Mouse (Mus musculus) heart, embryonic 13.5 days (tissue): ENCODE measurements at regions not wholly inside any gene's neighbourhood (a gene's known extent, or its start where the extent isn't known, plus 50 kb on each side); places are given as distances from the start of the nearest gene placed in this dataset.

ENCODE experiments used
- ATAC-seq: fragments of 200-750 bp; cut with Nextera tagmentation; 2 replicates; pipeline ENCODE4 v1.8.0; 2017; ENCODE audit warnings: moderate TSS enrichment; ENCODE audit not compliant: insufficient number of reproducible peaks, low FRiP score, low TSS enrichment; ENCODE audit errors: extremely low read depth
- H3K27ac ChIP-seq: fragments of 300-500 bp; sonication (generic); replicated peaks from 2 replicates; pipeline ENCODE4 v1.5.1; 2015; ENCODE audit warnings: moderate library complexity, mild to moderate bottlenecking, inconsistent platforms
- H3K27me3 ChIP-seq: fragments of 300-500 bp; sonication (generic); replicated peaks from 2 replicates; pipeline ENCODE4 v1.6.1; 2015; ENCODE audit warnings: mild to moderate bottlenecking, inconsistent platforms
- H3K36me3 ChIP-seq: fragments of 300-500 bp; sonication (generic); 2 replicates; pipeline ENCODE4 v1.6.1; 2015; ENCODE audit warnings: mild to moderate bottlenecking, inconsistent platforms
- H3K4me1 ChIP-seq: fragments of 300-500 bp; sonication (generic); 2 replicates; pipeline ENCODE4 v1.6.1; 2015; ENCODE audit warnings: inconsistent platforms
- H3K4me2 ChIP-seq: fragments of 300-500 bp; sonication (generic); 2 replicates; pipeline ENCODE4 v1.6.1; 2015; ENCODE audit warnings: inconsistent platforms, mild to moderate bottlenecking, moderate library complexity
- H3K4me3 ChIP-seq: fragments of 300-500 bp; sonication (generic); 2 replicates; pipeline ENCODE4 v1.5.1; 2015; ENCODE audit warnings: moderate library complexity, mild to moderate bottlenecking, inconsistent platforms
- H3K9ac ChIP-seq: fragments of 300-500 bp; sonication (generic); 2 replicates; pipeline ENCODE4 v1.6.1; 2015; ENCODE audit warnings: inconsistent platforms, mild to moderate bottlenecking, moderate library complexity
- H3K9me3 ChIP-seq: fragments of 300-500 bp; sonication (generic); 2 replicates; pipeline ENCODE4 v1.6.1; 2016; ENCODE audit warnings: inconsistent platforms
- whole genome bisulfite sequencing: fragments of 180-500 bp; shearing (Covaris S2); methylation state at CpG from one replicate; pipeline ENCODE4 v1.1.7; 2015; ENCODE audit warnings: mixed read lengths; 5-methylcytosine and 5-hydroxymethylcytosine counted together

GRCm38 (mm10) chr14:97068313-97068712 is 549.4 kb upstream of the Klhl1 start:
- no peak for ATAC-seq
- no peaks in the 10 kb centered on the region for H3K9me3 ChIP-seq
- no peak overlapping the region for H3K4me2 ChIP-seq
- H3K9ac ChIP-seq, result no peak overlapping the region
- H3K4me1 ChIP-seq, result no peaks in the 10 kb centered on the region; the same call in 1 of the 2 replicates
- H3K36me3 ChIP-seq, result no peaks in the 10 kb centered on the region
- H3K27ac ChIP-seq, result no peak overlapping the region
- no peak overlapping the region for H3K4me3 ChIP-seq
- H3K27me3 ChIP-seq, result no peaks in the 10 kb centered on the region
- 65% methylated on average over 5 of the region's 5 CpGs for WGBS

DNA sequence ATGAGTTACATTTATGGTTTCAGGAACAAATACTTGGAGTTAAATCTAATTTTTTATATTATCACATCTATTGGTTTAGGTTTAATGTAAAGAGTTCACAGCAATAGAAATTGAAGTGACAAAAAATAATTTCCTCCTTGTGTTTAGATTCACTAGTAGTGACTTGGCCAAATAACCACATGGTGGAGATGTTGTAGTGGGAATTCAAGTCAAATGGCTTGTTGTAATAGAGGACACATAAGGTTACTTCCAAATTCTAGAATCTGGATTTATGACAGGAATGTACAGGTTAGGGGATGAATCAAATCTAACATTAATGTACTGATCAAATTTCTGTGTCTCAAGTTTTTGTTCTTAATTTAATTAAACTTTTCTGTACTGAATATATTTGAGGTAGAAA is 526.4 kb upstream of the Klhl1 start:
- Histone ChIP-seq H3K4me2 (no peak overlapping the region), H3K27ac (no peak overlapping the region), H3K4me3 (no peak overlapping the region), H3K27me3 (no peaks in the 10 kb centered on the region), H3K9me3 (no peaks in the 10 kb centered on the region), H3K36me3 (no peaks in the 10 kb centered on the region), H3K4me1 (no peaks in the 10 kb centered on the region), H3K9ac (no peak overlapping the region)
- no peak for ATAC-seq

DNA sequence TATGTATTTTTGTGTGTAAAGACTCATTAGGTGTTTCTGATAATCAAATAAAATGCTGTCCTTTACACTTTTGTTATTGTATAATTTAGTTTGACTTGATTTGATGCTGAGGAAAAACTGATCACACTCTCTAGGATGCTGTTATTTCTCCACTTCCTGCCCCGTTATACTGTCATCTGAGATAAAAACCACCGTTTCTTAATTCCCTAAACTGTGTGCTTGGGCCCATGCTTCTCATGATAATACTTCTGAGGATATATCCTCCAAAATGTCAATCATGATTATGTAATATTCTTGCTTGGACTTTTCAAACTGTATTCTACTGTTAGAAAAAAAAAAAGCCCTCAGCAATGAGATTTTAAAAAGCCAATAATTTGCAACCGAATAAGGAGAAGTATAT is 520.9 kb upstream of the Klhl1 start:
- 63% methylated on average over 3 of the region's 3 CpGs for WGBS
- no peaks in the 10 kb centered on the region for H3K4me1 ChIP-seq
- no peak overlapping the region for H3K4me2 ChIP-seq
- H3K27ac ChIP-seq, result no peak overlapping the region
- H3K36me3 ChIP-seq, result no peaks in the 10 kb centered on the region
- H3K9ac ChIP-seq, result no peak overlapping the region
- no peaks in the 10 kb centered on the region for H3K27me3 ChIP-seq
- H3K4me3 ChIP-seq, result no peak overlapping the region
- H3K9me3 ChIP-seq, result no peaks in the 10 kb centered on the region
- no peak for ATAC-seq

DNA sequence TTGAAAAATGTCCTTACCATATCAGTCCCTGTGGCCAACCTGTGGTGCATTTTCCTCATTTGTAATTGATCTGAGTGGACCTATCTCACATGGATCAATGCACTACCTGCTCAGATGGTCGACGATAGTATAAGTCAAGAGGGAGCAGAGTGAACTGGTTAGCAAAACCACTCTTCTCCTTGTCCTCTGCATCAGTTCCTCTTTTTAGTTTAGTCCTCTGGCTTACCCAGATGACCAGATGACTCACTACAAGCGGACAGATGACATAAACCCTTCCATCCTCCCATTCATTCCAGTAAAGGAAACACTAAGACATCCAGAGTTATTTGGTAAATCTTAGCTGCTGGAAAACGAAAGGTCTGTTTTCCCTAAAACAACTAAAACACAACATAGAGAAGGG is 509.6 kb upstream of the Klhl1 start:
- no peaks in the 10 kb centered on the region for H3K4me1 ChIP-seq
- no peak overlapping the region for H3K27ac ChIP-seq
- no peak overlapping the region for H3K4me2 ChIP-seq
- no peak for ATAC-seq
- no peaks in the 10 kb centered on the region for H3K36me3 ChIP-seq
- no peaks in the 10 kb centered on the region for H3K27me3 ChIP-seq
- 70% methylated on average over 4 of the region's 4 CpGs for WGBS
- no peak overlapping the region for H3K4me3 ChIP-seq
- no peak overlapping the region for H3K9ac ChIP-seq
- H3K9me3 ChIP-seq, result no peaks in the 10 kb centered on the region

GRCm38 (mm10) chr14:97006294-97006693 is 487.4 kb upstream of the Klhl1 start:
- H3K9ac ChIP-seq, result no peak overlapping the region
- no peak overlapping the region for H3K27ac ChIP-seq
- 73% methylated on average over 3 of the region's 3 CpGs for WGBS
- no peak overlapping the region for H3K4me2 ChIP-seq
- H3K36me3 ChIP-seq, result no peaks in the 10 kb centered on the region
- ATAC-seq, result no peak
- H3K4me1 ChIP-seq, result no peaks in the 10 kb centered on the region
- no peaks in the 10 kb centered on the region for H3K9me3 ChIP-seq
- H3K4me3 ChIP-seq, result no peak overlapping the region
- H3K27me3 ChIP-seq, result no peaks in the 10 kb centered on the region

- no peaks in the 10 kb centered on the region for H3K36me3 ChIP-seq
- H3K9me3 ChIP-seq, result no peaks in the 10 kb centered on the region
- ATAC-seq, result no peak
- no peak overlapping the region for H3K27ac ChIP-seq
- 41% methylated on average over 3 of the region's 3 CpGs for WGBS
- H3K27me3 ChIP-seq, result no peaks in the 10 kb centered on the region
- H3K4me2 ChIP-seq, result no peak overlapping the region
- no peak overlapping the region for H3K9ac ChIP-seq
- H3K4me3 ChIP-seq, result no peak overlapping the region
- H3K4me1 ChIP-seq, result no peaks in the 10 kb centered on the region
Observed at GRCm38 (mm10) chr14:96995081-96995480, 476.2 kb upstream of the Klhl1 start.

- Histone ChIP-seq H3K9me3 (no peaks in the 10 kb centered on the region), H3K4me2 (no peak overlapping the region), H3K27me3 (no peaks in the 10 kb centered on the region), H3K36me3 (no peaks in the 10 kb centered on the region), H3K4me3 (no peak overlapping the region), H3K27ac (no peak overlapping the region), H3K9ac (no peak overlapping the region), H3K4me1 (no peaks in the 10 kb centered on the region)
- ATAC-seq, result no peak
- 61% methylated on average over 8 of the region's 8 CpGs for WGBS
Observed at GRCm38 (mm10) chr14:96990542-96991162, 471.8 kb upstream of the Klhl1 start.

- Histone ChIP-seq H3K9me3 (no peaks in the 10 kb centered on the region), H3K9ac (no peak overlapping the region), H3K4me1 (no peaks in the 10 kb centered on the region), H3K4me2 (no peak overlapping the region), H3K36me3 (no peaks in the 10 kb centered on the region), H3K4me3 (no peak overlapping the region), H3K27me3 (no peaks in the 10 kb centered on the region), H3K27ac (no peak overlapping the region)
- WGBS, result 68% methylated on average over 5 of the region's 5 CpGs
- no peak for ATAC-seq
Observed at GRCm38 (mm10) chr14:96963074-96963447, 444.2 kb upstream of the Klhl1 start.

GRCm38 (mm10) chr14:96962426-96963073 is 443.6 kb upstream of the Klhl1 start:
- H3K4me1 ChIP-seq, result no peaks in the 10 kb centered on the region
- H3K4me3 ChIP-seq, result no peak overlapping the region
- no peak overlapping the region for H3K9ac ChIP-seq
- H3K27ac ChIP-seq, result no peak overlapping the region
- no peaks in the 10 kb centered on the region for H3K9me3 ChIP-seq
- ATAC-seq, result no peak
- no peaks in the 10 kb centered on the region for H3K36me3 ChIP-seq
- WGBS, result 37% methylated on average over 8 of the region's 8 CpGs
- H3K4me2 ChIP-seq, result no peak overlapping the region
- H3K27me3 ChIP-seq, result no peaks in the 10 kb centered on the region

- Histone ChIP-seq H3K4me1 (no peaks in the 10 kb centered on the region), H3K36me3 (no peaks in the 10 kb centered on the region), H3K27me3 (no peaks in the 10 kb centered on the region), H3K9ac (no peak overlapping the region), H3K9me3 (no peaks in the 10 kb centered on the region), H3K4me3 (no peak overlapping the region), H3K27ac (no peak overlapping the region), H3K4me2 (no peak overlapping the region)
- ATAC-seq, result no peak
- whole genome bisulfite sequencing, result 83% methylated on average over 4 of the region's 4 CpGs
Observed at GRCm38 (mm10) chr14:96956115-96956514, 437.2 kb upstream of the Klhl1 start.

DNA sequence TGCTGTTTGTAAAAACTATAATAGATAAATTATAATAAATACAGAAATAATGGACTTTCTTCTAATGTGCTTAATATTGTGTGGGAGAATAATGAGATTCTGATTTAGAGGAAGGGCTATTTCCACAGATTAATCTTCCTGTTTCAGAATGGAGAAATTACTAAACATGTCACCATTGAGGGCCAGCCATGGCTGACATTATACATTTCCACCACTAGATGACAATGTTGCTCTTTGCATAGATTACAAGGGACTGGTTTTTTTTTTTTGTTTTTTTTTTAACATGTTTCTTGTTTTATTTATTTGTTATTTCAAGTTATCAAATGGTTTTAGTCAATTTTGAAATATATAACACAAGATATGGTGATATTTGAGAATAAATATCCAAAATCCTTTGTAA is 435.6 kb upstream of the Klhl1 start:
- Histone ChIP-seq H3K36me3 (no peaks in the 10 kb centered on the region), H3K27ac (no peak overlapping the region), H3K27me3 (no peaks in the 10 kb centered on the region), H3K4me2 (no peak overlapping the region), H3K4me3 (no peak overlapping the region), H3K9ac (no peak overlapping the region), H3K9me3 (no peaks in the 10 kb centered on the region), H3K4me1 (no peaks in the 10 kb centered on the region)
- no peak for ATAC-seq

GRCm38 (mm10) chr14:96908737-96909136 is 389.8 kb upstream of the Klhl1 start:
- Histone ChIP-seq H3K27ac (no peak overlapping the region), H3K36me3 (no peaks in the 10 kb centered on the region), H3K4me3 (no peak overlapping the region), H3K4me1 (no peaks in the 10 kb centered on the region), H3K4me2 (no peak overlapping the region), H3K27me3 (no peaks in the 10 kb centered on the region), H3K9me3 (no peaks in the 10 kb centered on the region), H3K9ac (no peak overlapping the region)
- ATAC-seq, result no peak
- WGBS, result 2% methylated on average over 2 of the region's 2 CpGs
